Mouse (Mus musculus): Measurements from ENCODE around the gene Smarce1. TPM values are rescaled to one million over a fixed set of nuclear protein-coding genes. Genes with fewer than 3 reads are reported as not detected.

Smarce1 gene
- polyA plus RNA-seq, 1 experiment from 2014 or later, result 370 TPM

- no peaks in the 10 kb centered on the region for H3K4me1 ChIP-seq (replicated peaks)
Observed at GRCm38 (mm10) chr11:99180071-99180470, 50.7 kb downstream of the Smarce1 start.

GRCm38 (mm10) chr11:99177925-99178198, 53.0 kb downstream of the Smarce1 start:
- no peak for ATAC-seq
- Histone ChIP-seq H3K4me2 (replicated peaks) (no peak overlapping the region), H3K9ac (replicated peaks) (no peak overlapping the region), H3K9me3 (peaks cover 2% of the 10 kb centered on the region; the same call in 1 of the 2 replicates), H3K27me3 (no peaks in the 10 kb centered on the region), H3K27ac (no peak overlapping the region), H3K4me3 (replicated peaks) (no peak overlapping the region), H3K36me3 (no peaks in the 10 kb centered on the region), H3K4me1 (replicated peaks) (no peaks in the 10 kb centered on the region)
- 57% methylated on average over 2 of the region's 3 CpGs for WGBS

More at GRCm38 (mm10) chr11:99180071-99180470, 50.7 kb downstream of the Smarce1 start:
- no peak overlapping the region for H3K4me3 ChIP-seq (replicated peaks)
- H3K36me3 ChIP-seq, result no peaks in the 10 kb centered on the region
- 85% methylated on average over 5 of the region's 5 CpGs for WGBS
- no peak overlapping the region for H3K27ac ChIP-seq
- no peak overlapping the region for H3K4me2 ChIP-seq (replicated peaks)
- no peaks in the 10 kb centered on the region for H3K9me3 ChIP-seq
- no peak for ATAC-seq
- H3K27me3 ChIP-seq, result no peaks in the 10 kb centered on the region
- H3K9ac ChIP-seq (replicated peaks), result no peak overlapping the region

- peaks cover 2% of the 10 kb centered on the region; the same call in 1 of the 2 replicates for H3K9me3 ChIP-seq
- no peak for ATAC-seq
- no peak overlapping the region for H3K9ac ChIP-seq (replicated peaks)
- WGBS, result 71% methylated on average over 5 of the region's 5 CpGs
- H3K4me1 ChIP-seq (replicated peaks), result no peaks in the 10 kb centered on the region
- H3K27me3 ChIP-seq, result no peaks in the 10 kb centered on the region
- H3K4me3 ChIP-seq (replicated peaks), result no peak overlapping the region
- no peaks in the 10 kb centered on the region for H3K36me3 ChIP-seq
- no peak overlapping the region for H3K4me2 ChIP-seq (replicated peaks)
- no peak overlapping the region for H3K27ac ChIP-seq
Observed at GRCm38 (mm10) chr11:99177054-99177924, 53.5 kb downstream of the Smarce1 start.

- no peak overlapping the region for H3K9ac ChIP-seq (replicated peaks)
- no peaks in the 10 kb centered on the region for H3K36me3 ChIP-seq
- no peak for ATAC-seq
- no peak overlapping the region for H3K27ac ChIP-seq
- no peaks in the 10 kb centered on the region for H3K27me3 ChIP-seq
- H3K4me1 ChIP-seq (replicated peaks), result no peaks in the 10 kb centered on the region
- 84% methylated on average over 4 of the region's 4 CpGs for WGBS
- peaks cover 2% of the 10 kb centered on the region; the same call in 1 of the 2 replicates for H3K9me3 ChIP-seq
- no peak overlapping the region for H3K4me2 ChIP-seq (replicated peaks)
- H3K4me3 ChIP-seq (replicated peaks), result no peak overlapping the region
Observed at GRCm38 (mm10) chr11:99172002-99172401, 58.8 kb downstream of the Smarce1 start.

- H3K4me1 ChIP-seq (replicated peaks), result no peaks in the 10 kb centered on the region
- H3K36me3 ChIP-seq, result no peaks in the 10 kb centered on the region
- 67% methylated on average over 2 of the region's 2 CpGs for WGBS
- H3K9me3 ChIP-seq, result peaks cover 2% of the 10 kb centered on the region; the same call in 1 of the 2 replicates
- no peak for ATAC-seq
- H3K4me3 ChIP-seq (replicated peaks), result no peak overlapping the region
- H3K4me2 ChIP-seq (replicated peaks), result no peak overlapping the region
- H3K27me3 ChIP-seq, result no peaks in the 10 kb centered on the region
- no peak overlapping the region for H3K27ac ChIP-seq
- H3K9ac ChIP-seq (replicated peaks), result no peak overlapping the region
Observed at GRCm38 (mm10) chr11:99171442-99171841, 59.4 kb downstream of the Smarce1 start.

- Histone ChIP-seq H3K9me3 (peaks cover 2% of the 10 kb centered on the region; the same call in 1 of the 2 replicates), H3K4me3 (replicated peaks) (no peak overlapping the region), H3K4me1 (replicated peaks) (no peaks in the 10 kb centered on the region), H3K4me2 (replicated peaks) (no peak overlapping the region), H3K9ac (replicated peaks) (no peak overlapping the region), H3K27ac (no peak overlapping the region), H3K27me3 (no peaks in the 10 kb centered on the region), H3K36me3 (no peaks in the 10 kb centered on the region)
- 78% methylated on average over 12 of the region's 12 CpGs for WGBS
- no peak for ATAC-seq
Observed at GRCm38 (mm10) chr11:99170547-99171267, 60.1 kb downstream of the Smarce1 start.

GRCm38 (mm10) chr11:99170005-99170404, 60.8 kb downstream of the Smarce1 start:
- H3K27me3 ChIP-seq, result no peaks in the 10 kb centered on the region
- H3K4me1 ChIP-seq (replicated peaks), result no peaks in the 10 kb centered on the region
- no peak for ATAC-seq
- H3K9ac ChIP-seq (replicated peaks), result no peak overlapping the region
- H3K27ac ChIP-seq, result no peak overlapping the region
- H3K4me3 ChIP-seq (replicated peaks), result no peak overlapping the region
- 93% methylated on average over 6 of the region's 6 CpGs for WGBS
- H3K9me3 ChIP-seq, result peaks cover 2% of the 10 kb centered on the region; the same call in 1 of the 2 replicates
- H3K36me3 ChIP-seq, result no peaks in the 10 kb centered on the region
- no peak overlapping the region for H3K4me2 ChIP-seq (replicated peaks)

- WGBS, result 90% methylated on average over 2 of the region's 2 CpGs
- peaks cover 2% of the 10 kb centered on the region; the same call in 1 of the 2 replicates for H3K9me3 ChIP-seq
- no peak overlapping the region for H3K4me2 ChIP-seq (replicated peaks)
- H3K4me1 ChIP-seq (replicated peaks), result no peaks in the 10 kb centered on the region
- no peak overlapping the region for H3K9ac ChIP-seq (replicated peaks)
- H3K27me3 ChIP-seq, result no peaks in the 10 kb centered on the region
- no peak overlapping the region for H3K4me3 ChIP-seq (replicated peaks)
- no peak for ATAC-seq
- H3K27ac ChIP-seq, result no peak overlapping the region
- no peaks in the 10 kb centered on the region for H3K36me3 ChIP-seq
Observed at GRCm38 (mm10) chr11:99169438-99169837, 61.4 kb downstream of the Smarce1 start.

GRCm38 (mm10) chr11:99168030-99168474, 62.8 kb downstream of the Smarce1 start:
- H3K36me3 ChIP-seq, result no peaks in the 10 kb centered on the region
- H3K27me3 ChIP-seq, result no peaks in the 10 kb centered on the region
- H3K9ac ChIP-seq (replicated peaks), result no peak overlapping the region
- ATAC-seq, result no peak
- H3K4me3 ChIP-seq (replicated peaks), result no peak overlapping the region
- H3K4me2 ChIP-seq (replicated peaks), result no peak overlapping the region
- H3K9me3 ChIP-seq, result no peaks in the 10 kb centered on the region
- WGBS, result 68% methylated on average over 12 of the region's 12 CpGs
- no peaks in the 10 kb centered on the region for H3K4me1 ChIP-seq (replicated peaks)
- no peak overlapping the region for H3K27ac ChIP-seq

GRCm38 (mm10) chr11:99167576-99167975, 63.2 kb downstream of the Smarce1 start:
- Histone ChIP-seq H3K9me3 (no peaks in the 10 kb centered on the region), H3K4me1 (replicated peaks) (no peaks in the 10 kb centered on the region), H3K4me3 (replicated peaks) (no peak overlapping the region), H3K27ac (no peak overlapping the region), H3K9ac (replicated peaks) (no peak overlapping the region), H3K36me3 (no peaks in the 10 kb centered on the region), H3K27me3 (no peaks in the 10 kb centered on the region), H3K4me2 (replicated peaks) (no peak overlapping the region)
- no peak for ATAC-seq
- whole genome bisulfite sequencing, result 90% methylated on average over 7 of the region's 7 CpGs

GRCm38 (mm10) chr11:99166241-99166640, 64.6 kb downstream of the Smarce1 start:
- H3K27ac ChIP-seq, result no peak overlapping the region
- no peak overlapping the region for H3K4me2 ChIP-seq (replicated peaks)
- H3K9me3 ChIP-seq, result no peaks in the 10 kb centered on the region
- WGBS, result 94% methylated on average over 7 of the region's 7 CpGs
- no peaks in the 10 kb centered on the region for H3K4me1 ChIP-seq (replicated peaks)
- H3K9ac ChIP-seq (replicated peaks), result no peak overlapping the region
- no peak overlapping the region for H3K4me3 ChIP-seq (replicated peaks)
- no peak for ATAC-seq
- no peaks in the 10 kb centered on the region for H3K27me3 ChIP-seq
- no peaks in the 10 kb centered on the region for H3K36me3 ChIP-seq

GRCm38 (mm10) chr11:99165031-99165752, 65.6 kb downstream of the Smarce1 start:
- Histone ChIP-seq H3K36me3 (no peaks in the 10 kb centered on the region), H3K9me3 (no peaks in the 10 kb centered on the region), H3K4me2 (replicated peaks) (no peak overlapping the region), H3K27me3 (no peaks in the 10 kb centered on the region), H3K27ac (no peak overlapping the region), H3K9ac (replicated peaks) (no peak overlapping the region), H3K4me1 (replicated peaks) (no peaks in the 10 kb centered on the region), H3K4me3 (replicated peaks) (no peak overlapping the region)
- WGBS, result 73% methylated on average over 11 of the region's 11 CpGs
- no peak for ATAC-seq
